Mouse (Mus musculus): ENCODE measurements around the gene Ankrd17.
"Not testable (repeated sequence)": the region's sequence is repeated elsewhere in the genome, so short reads cannot be mapped to it uniquely, and the experiment has no call there.

The Ankrd17 gene

GRCm38 (mm10) chr5:90338177-90339091 is 27.9 kb downstream of the Ankrd17 start:
- DNase-seq = no peak

DNA sequence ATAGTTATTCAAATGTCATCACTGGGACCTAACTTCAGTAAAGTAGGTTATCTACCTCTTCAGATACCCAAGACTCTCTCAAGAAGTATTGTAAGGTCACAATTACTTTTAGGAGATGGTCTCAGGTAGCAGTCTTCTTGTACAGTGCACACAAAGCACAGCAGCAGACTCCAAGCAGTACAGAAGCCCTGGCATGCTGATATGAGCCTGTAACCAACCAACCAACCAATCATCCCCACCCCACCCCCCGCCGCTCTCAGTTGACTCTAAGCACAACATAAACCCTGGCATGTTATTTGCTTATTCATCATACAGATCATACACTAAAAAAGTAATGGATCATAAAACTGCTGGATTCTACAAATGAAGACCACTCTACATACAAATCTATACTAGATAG is 33.9 kb downstream of the Ankrd17 start:
- DNase-seq = no peak

- no peak for DNase-seq
These were observed 35.3 kb downstream of the Ankrd17 start for GRCm38 (mm10) chr5:90331071-90331470.

GRCm38 (mm10) chr5:90298396-90298795 is 68.0 kb downstream of the Ankrd17 start:
- DNase-seq = no peak

- DNase-seq = no peak
These were observed 76.5 kb downstream of the Ankrd17 start for GRCm38 (mm10) chr5:90289887-90290286.

DNA sequence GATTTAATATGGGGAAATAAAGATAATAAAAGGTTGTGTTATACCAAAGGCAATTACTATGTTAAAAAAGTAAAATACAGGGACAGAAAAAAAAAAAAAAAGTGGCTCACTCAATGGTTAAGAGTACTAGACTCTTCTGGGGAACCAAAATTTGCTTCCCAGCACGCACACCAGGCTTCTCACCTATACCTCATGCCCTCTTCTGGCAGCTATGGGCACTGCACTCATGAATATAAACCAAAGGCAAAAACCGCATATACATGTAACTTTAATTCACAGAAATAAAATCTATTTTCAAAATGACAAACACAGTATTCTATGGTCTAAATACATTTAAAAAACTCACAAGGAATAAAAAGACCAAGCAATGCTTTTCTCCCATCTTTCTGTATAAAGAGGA is 79.8 kb downstream of the Ankrd17 start:
- DNase-seq = peak; percentile 61

GRCm38 (mm10) chr5:90280061-90280460 is 86.3 kb downstream of the Ankrd17 start:
- DNase-seq = no peak

DNA sequence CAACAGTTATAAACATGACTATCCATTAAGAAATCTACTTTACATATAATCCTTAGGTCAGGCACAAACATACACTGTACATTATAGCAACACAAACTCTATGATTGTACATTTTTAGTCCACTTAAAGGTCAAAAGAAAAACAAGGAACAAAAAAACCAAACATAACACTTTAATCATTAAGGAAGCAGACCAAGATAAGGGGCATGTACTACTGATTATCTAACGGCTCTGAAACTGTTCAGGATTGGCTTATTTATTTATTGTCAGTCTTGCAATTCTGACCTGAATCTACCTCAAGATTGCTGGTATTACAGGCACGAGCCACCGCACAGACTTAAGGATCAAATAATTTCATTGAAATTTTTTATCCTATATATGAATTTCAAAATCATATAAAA is 87.0 kb downstream of the Ankrd17 start:
- DNase-seq = no peak

DNA sequence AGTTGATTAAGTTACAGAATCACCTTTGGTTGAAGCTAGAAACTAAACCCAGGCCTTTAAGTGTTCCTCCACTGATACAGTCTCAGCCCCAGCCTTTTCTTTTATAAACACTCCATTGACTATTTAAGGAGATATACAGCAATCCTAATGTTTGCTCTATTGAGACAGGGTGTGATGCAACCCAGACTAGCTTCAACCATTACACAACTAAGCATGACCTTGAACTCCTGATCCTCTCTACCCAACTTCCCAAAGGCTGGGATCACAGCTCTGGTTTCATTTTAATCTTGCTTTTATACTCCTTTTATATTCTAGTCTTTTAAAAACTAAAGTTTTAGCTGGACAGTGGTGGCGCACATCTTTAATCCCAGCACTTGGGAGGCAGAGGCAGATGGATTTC is 88.9 kb downstream of the Ankrd17 start:
- DNase-seq = no peak

GRCm38 (mm10) chr5:90274806-90275205 is 91.6 kb downstream of the Ankrd17 start:
- DNase-seq = no peak

GRCm38 (mm10) chr5:90262230-90262629 is 104.1 kb downstream of the Ankrd17 start:
- not testable (repeated sequence) for DNase-seq

DNA sequence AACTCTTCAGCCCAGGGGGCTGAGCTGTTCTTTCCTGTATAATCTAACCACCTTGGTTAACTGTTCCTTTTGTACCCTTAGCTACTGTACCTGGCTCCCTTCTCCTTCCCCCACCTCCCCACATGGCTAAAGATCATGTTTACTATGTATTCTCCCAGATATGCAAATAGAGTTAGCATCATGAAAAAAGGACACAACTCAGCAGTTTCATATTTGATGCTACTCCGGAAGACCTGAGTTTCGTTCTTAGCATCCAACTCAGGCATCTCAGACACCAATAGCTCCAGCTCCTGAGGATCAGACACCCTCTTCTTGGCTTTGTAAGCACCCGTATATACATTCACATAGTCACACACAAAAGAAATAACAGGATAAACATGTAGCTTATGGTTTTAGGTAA is 109.4 kb downstream of the Ankrd17 start:
- DNase-seq = no peak

- no peak for DNase-seq
These were observed 118.9 kb downstream of the Ankrd17 start for GRCm38 (mm10) chr5:90247503-90247902.

- no peak for DNase-seq
These were observed 119.4 kb downstream of the Ankrd17 start for GRCm38 (mm10) chr5:90246987-90247386.

GRCm38 (mm10) chr5:90246567-90246966 is 119.8 kb downstream of the Ankrd17 start:
- DNase-seq = no peak

DNA sequence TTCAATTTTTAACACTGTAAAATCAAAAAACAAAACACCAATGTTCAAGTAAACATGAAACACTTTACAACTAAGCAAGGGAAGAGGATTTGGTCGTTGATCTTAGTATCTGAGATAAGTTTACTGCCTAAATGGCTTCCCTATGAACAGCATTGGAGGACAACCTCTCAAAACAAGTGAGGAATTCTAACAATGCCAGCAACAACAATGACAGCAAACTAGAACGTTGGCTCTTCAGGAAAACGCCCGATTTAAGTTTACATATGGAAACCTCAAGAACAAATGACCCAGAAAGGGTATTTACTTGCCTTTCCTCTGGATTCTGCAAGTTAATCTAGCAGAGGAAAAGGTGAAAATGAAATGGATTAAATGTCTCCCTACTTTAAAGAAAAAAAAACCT is 121.0 kb downstream of the Ankrd17 start:
- no peak for DNase-seq

DNA sequence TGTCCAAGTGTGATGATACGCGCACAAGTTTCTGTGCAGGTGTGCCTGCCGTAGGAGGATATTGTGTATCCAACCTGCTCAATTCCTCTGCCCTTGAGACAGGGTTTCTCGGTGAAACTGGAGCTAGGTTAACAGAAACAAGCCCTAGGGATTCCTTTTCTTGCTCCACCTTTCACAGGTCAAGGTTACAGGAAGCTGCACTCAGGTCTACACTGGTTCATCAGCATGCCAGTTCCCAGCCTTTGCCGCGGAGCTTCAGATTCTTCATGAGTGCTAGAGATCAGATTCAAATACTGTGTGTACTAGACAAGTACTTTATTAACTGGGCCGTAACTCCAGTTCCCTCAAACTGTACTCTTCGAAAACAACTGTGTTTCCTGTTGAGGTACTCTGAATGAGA is 131.2 kb downstream of the Ankrd17 start:
- DNase-seq = no peak

DNA sequence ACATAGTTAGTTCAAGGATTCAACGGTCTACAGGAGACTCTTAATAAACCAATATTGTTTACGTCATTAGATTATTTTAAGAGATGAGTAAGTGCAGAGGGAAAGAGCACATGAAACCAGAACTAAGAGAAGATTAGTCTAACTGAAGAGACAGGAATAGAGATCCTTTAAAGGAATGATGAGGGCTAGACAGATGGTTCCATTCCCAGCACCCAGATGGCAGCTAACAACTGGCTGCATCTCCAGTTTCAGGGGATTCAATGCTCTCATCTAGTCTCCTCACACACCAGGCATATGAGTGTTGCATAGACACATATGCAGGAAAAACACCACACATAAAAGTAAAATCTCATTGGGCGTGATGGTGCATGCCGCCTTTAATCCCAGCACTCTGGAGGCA is 133.1 kb downstream of the Ankrd17 start:
- no peak for DNase-seq

- DNase-seq = no peak
These were observed 136.6 kb downstream of the Ankrd17 start for GRCm38 (mm10) chr5:90229760-90230159.

GRCm38 (mm10) chr5:90226696-90227095 is 139.7 kb downstream of the Ankrd17 start:
- DNase-seq = no peak

- DNase-seq = no peak
These were observed 141.6 kb downstream of the Ankrd17 start for GRCm38 (mm10) chr5:90224730-90225129.

DNA sequence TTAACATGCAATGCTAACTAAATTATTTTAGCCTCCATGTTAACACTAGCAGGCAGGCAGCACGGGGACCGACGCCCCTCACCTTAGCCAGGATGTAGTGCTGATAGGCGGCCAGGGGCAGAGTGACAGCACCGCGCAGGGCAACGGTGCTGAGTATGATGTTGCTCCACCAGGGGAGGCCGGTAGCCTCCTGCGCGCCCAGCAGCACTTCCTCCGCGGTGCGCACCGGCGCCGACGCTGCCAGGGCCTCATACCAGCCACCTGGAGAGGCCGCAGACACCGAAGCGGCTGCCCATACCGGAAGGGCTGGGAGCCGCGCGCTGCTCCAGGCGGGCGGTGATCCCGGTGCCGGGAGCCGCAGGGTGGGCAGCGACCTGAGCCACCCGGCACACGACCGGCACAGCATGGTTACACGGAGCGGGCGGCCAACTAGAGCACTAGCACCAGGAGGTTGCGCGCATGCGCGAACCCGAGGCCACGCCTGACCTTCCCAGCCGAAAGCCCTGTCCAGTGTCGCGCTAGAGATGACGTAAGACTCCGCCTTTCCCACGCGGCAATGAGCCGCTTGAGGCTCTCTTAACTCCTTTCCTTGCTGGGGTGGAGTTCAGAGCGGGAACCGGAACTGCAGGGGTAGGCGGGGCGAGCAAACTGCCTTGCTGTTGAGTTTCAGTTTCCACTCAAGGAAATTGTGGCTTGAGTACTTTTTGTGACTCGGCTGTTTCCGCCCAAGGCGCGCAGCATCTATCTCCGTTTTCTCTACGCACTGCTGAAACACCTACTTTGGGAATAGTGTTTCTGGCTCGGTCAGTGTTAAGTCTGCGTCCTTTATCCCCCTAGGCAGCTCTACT is 142.6 kb downstream of the Ankrd17 start, which contains the start of gene Cox18:
Gene Cox18 (minus strand): TSS at position 468 of the 848 bp plus-strand sequence.
- DNase-seq = peak; percentile 98

DNA sequence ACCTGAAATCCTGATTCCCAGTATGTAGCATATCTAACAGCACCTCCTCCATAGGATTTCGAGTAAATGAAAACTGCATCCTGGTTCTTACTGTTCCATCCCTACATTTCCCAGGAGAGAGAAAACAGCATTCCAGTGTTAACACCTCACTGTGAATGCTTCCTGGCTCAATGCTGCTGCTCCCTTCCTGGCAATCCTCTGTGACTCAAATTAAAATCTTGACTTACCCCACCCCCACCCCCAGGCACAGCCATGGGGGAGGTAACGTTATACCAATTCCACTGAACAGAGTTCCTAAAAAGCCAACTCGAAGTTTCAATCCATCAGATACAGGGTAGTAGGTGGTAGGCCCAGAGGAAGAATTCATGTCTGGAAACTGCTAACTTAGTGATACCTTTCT is 143.4 kb downstream of the Ankrd17 start:
- no peak for DNase-seq

- no peak for DNase-seq
These were observed 148.6 kb downstream of the Ankrd17 start for GRCm38 (mm10) chr5:90217791-90218190.
